Mouse (Mus musculus): Measurements from ENCODE around the gene Prep. TPM values are rescaled to one million over a fixed set of nuclear protein-coding genes. Genes with fewer than 3 reads are reported as not detected.
A peak's percentile ranks its signal among the peaks of the same experiment; 100 is the strongest.

Prep gene
- polyA plus RNA-seq, 1 experiment from 2014 or later = 24.1 TPM

GRCm38 (mm10) chr10:45122476-45122875, 55.5 kb downstream of the Prep start:
- no peak overlapping the region for H3K4me3 ChIP-seq (replicated peaks)
- peaks cover 37% of the 10 kb centered on the region for H3K36me3 ChIP-seq
- H3K9me3 ChIP-seq (replicated peaks) = no peaks in the 10 kb centered on the region
- 75% methylated on average over 5 of the region's 5 CpGs for WGBS
- H3K9ac ChIP-seq (replicated peaks) = no peak overlapping the region
- no peak overlapping the region for H3K27ac ChIP-seq (replicated peaks)
- H3K4me1 ChIP-seq = 0 out of 2 replicates have a peak, but pooled peaks cover under 1% of the 10 kb centered on the region
- no peaks in the 10 kb centered on the region for H3K27me3 ChIP-seq (replicated peaks)
- H3K4me2 ChIP-seq = no peak overlapping the region
- ATAC-seq (ENCODE audit: low FRiP score) = no peak

DNA sequence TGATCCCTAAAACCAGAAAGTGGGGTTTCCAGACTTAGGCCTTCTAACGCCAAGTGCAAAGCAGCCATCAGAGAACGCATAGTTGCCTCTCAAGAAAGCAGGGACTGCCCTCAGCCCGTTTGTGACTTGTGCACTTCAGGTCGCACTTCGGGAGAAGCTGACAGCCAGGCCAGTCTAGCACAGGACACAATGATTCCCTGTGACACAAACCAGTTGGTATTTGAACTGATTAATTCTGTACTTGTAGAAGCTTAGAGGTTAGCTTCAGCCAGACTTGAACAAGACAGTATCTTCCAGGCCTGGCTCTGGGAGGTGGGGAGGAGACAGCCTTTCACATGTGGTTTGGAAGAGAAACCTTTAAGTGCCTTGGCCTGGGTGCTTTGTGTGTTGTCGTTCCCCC, 56.0 kb downstream of the Prep start:
- Histone ChIP-seq H3K9ac (replicated peaks) (no peak overlapping the region), H3K4me2 (no peak overlapping the region), H3K4me1 (0 out of 2 replicates have a peak, but pooled peaks cover 4% of the 10 kb centered on the region), H3K4me3 (replicated peaks) (no peak overlapping the region), H3K27me3 (replicated peaks) (no peaks in the 10 kb centered on the region), H3K9me3 (replicated peaks) (no peaks in the 10 kb centered on the region), H3K36me3 (peaks cover 35% of the 10 kb centered on the region), H3K27ac (replicated peaks) (no peak overlapping the region)
- WGBS = 93% methylated on average over 6 of the region's 6 CpGs
- no peak for ATAC-seq (ENCODE audit: low FRiP score)

DNA sequence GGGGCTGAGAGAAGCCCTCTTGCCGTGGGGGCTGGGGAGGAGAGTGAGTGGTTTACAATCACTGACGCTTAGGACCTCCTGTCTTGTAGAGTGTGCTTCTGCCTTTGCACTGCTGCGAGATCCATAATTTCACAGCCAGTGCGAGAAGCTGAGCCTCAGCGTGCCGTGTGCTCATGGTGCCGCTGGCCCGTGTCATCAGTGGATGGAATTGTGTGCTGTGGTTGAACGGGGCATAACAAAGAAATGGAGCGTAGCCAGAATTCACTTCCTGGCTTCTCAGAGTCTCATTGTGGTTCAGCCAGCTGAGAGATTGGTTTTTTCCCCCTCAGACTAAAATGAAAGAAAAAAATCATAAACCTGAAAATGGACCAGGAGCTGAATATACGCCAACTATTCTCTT, 62.1 kb downstream of the Prep start:
- ATAC-seq (ENCODE audit: low FRiP score) = peak; percentile 59; the same call in 1 of the 2 replicates
- Histone ChIP-seq H3K4me1 (peaks cover 12% of the 10 kb centered on the region), H3K27ac (replicated peaks) (peak overlapping the region; percentile 29), H3K4me2 (peak overlapping the region; percentile 24), H3K27me3 (replicated peaks) (no peaks in the 10 kb centered on the region), H3K36me3 (peaks cover 16% of the 10 kb centered on the region), H3K9me3 (replicated peaks) (no peaks in the 10 kb centered on the region), H3K9ac (replicated peaks) (no peak overlapping the region), H3K4me3 (replicated peaks) (no peak overlapping the region)
- WGBS = 30% methylated on average over 11 of the region's 11 CpGs

GRCm38 (mm10) chr10:45130004-45130403, 63.0 kb downstream of the Prep start:
- no peak for ATAC-seq (ENCODE audit: low FRiP score)
- Histone ChIP-seq H3K4me1 (peaks cover 12% of the 10 kb centered on the region), H3K9me3 (replicated peaks) (no peaks in the 10 kb centered on the region), H3K27ac (replicated peaks) (no peak overlapping the region; the same call in 1 of the 2 replicates), H3K36me3 (peaks cover 14% of the 10 kb centered on the region), H3K9ac (replicated peaks) (no peak overlapping the region), H3K4me3 (replicated peaks) (no peak overlapping the region), H3K27me3 (replicated peaks) (no peaks in the 10 kb centered on the region), H3K4me2 (no peak overlapping the region)
- WGBS = 92% methylated on average over 6 of the region's 6 CpGs

GRCm38 (mm10) chr10:45132371-45132770, 65.4 kb downstream of the Prep start:
- Histone ChIP-seq H3K27ac (replicated peaks) (no peak overlapping the region), H3K36me3 (0 out of 2 replicates have a peak, but pooled peaks cover 3% of the 10 kb centered on the region), H3K4me3 (replicated peaks) (no peak overlapping the region), H3K9me3 (replicated peaks) (no peaks in the 10 kb centered on the region), H3K4me2 (no peak overlapping the region), H3K4me1 (peaks cover 12% of the 10 kb centered on the region), H3K9ac (replicated peaks) (no peak overlapping the region), H3K27me3 (replicated peaks) (no peaks in the 10 kb centered on the region)
- ATAC-seq (ENCODE audit: low FRiP score) = no peak
- WGBS = 75% methylated on average over 4 of the region's 4 CpGs

DNA sequence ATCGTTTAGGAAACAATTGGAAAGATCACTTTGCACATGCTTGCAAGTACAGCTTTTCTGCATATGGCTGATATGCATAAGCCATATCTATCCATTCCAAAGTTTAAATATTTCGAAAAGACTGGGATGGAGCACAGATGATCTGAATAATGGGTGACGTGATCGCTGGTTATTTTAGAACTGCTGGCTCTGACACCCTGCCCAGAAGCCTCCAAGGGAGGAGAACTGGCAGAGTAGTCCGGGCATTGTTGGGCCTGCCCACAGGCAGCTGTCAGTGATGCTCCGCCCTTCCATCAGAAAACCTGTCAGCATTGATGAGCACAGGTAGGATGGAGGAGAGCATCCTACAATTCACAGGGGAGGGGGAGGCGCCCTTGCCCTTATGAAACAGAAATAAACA, 69.8 kb downstream of the Prep start:
- 0 out of 2 replicates have a peak, but pooled peaks cover 3% of the 10 kb centered on the region for H3K36me3 ChIP-seq

GRCm38 (mm10) chr10:45139910-45140309, 72.9 kb downstream of the Prep start:
- ATAC-seq (ENCODE audit: low FRiP score) = no peak
- 41% methylated on average over 4 of the region's 4 CpGs for WGBS
- H3K9me3 ChIP-seq (replicated peaks) = no peaks in the 10 kb centered on the region
- H3K27me3 ChIP-seq (replicated peaks) = no peaks in the 10 kb centered on the region
- no peak overlapping the region for H3K4me3 ChIP-seq (replicated peaks)
- H3K36me3 ChIP-seq = 0 out of 2 replicates have a peak, but pooled peaks cover 3% of the 10 kb centered on the region
- peaks cover 17% of the 10 kb centered on the region for H3K4me1 ChIP-seq
- H3K9ac ChIP-seq (replicated peaks) = no peak overlapping the region
- no peak overlapping the region for H3K4me2 ChIP-seq
- 0 out of 2 replicates have a peak overlapping the region, but pooled peaks have one; percentile 51 for H3K27ac ChIP-seq (replicated peaks)

More for the DNA sequence above, 69.8 kb downstream of the Prep start:
- H3K9me3 ChIP-seq (replicated peaks) = no peaks in the 10 kb centered on the region
- no peak overlapping the region for H3K4me2 ChIP-seq
- H3K4me1 ChIP-seq = peaks cover 17% of the 10 kb centered on the region
- H3K27me3 ChIP-seq (replicated peaks) = no peaks in the 10 kb centered on the region
- H3K4me3 ChIP-seq (replicated peaks) = no peak overlapping the region
- WGBS = 92% methylated on average over 7 of the region's 7 CpGs
- H3K27ac ChIP-seq (replicated peaks) = no peak overlapping the region
- no peak for ATAC-seq (ENCODE audit: low FRiP score)
- H3K9ac ChIP-seq (replicated peaks) = no peak overlapping the region

DNA sequence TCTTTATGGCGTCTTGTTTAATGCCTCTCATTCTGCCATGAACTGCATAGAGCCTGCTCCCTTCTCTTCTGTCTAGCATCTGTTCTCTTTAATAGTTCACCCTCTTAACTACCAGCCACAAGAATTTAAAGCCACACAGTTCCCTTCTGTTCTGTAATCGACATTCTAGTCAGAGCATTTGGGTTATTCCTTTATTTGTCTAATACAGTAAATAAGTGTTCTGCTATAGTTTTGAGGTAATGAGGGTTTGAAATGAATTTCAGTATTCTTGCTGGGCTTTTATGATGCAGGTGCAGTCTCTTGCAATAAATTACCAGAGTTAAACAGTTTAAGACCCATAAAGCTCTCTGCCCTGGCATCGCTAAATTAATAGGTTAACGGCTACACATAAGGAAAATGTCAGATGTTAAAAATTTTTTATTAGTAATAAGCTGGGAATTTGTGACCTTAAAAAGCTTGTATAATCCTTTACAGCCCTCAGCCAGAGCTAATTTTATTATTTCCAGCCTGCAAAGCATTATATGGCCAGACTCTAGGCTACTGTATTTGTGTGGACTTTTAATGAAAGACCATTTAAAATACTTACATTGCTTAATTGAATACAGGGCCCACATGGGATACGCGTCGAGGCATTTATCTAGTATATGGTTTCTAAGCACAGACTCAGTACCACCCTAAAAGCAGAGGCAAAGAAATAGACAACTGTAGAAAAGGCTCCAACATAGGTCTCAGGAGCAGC, 73.6 kb downstream of the Prep start:
- H3K4me1 ChIP-seq = peaks cover 17% of the 10 kb centered on the region
- no peak overlapping the region for H3K4me2 ChIP-seq
- no peak overlapping the region for H3K9ac ChIP-seq (replicated peaks)
- WGBS = 36% methylated on average over 7 of the region's 7 CpGs
- no peaks in the 10 kb centered on the region for H3K36me3 ChIP-seq
- no peaks in the 10 kb centered on the region for H3K9me3 ChIP-seq (replicated peaks)
- no peaks in the 10 kb centered on the region for H3K27me3 ChIP-seq (replicated peaks)
- no peak overlapping the region for H3K27ac ChIP-seq (replicated peaks)
- peak; percentile 30; the same call in 1 of the 2 replicates for ATAC-seq (ENCODE audit: low FRiP score)
- H3K4me3 ChIP-seq (replicated peaks) = no peak overlapping the region

DNA sequence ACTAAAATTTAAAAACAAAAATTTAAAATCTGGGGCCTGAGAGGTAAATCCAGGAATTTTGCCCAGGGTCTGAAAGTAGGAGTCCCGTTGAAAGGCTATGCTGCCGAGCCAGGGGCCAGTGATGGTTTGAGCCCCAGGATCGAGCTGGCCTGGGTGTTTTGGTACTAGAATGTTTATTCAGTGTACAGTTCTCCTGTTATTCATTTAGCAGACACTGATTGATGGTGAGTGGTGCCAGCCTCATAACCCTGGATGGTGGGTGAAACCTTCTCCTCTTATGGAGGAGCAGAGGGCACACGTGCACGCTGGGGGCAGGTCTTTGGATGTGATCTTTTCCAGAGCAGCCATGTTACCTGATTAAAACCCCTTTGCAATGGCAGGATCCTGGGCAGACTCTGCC, 75.4 kb downstream of the Prep start:
- peaks cover 25% of the 10 kb centered on the region for H3K4me1 ChIP-seq
- H3K4me2 ChIP-seq = no peak overlapping the region
- WGBS = 90% methylated on average over 5 of the region's 5 CpGs
- no peaks in the 10 kb centered on the region for H3K36me3 ChIP-seq
- no peak overlapping the region for H3K9ac ChIP-seq (replicated peaks)
- ATAC-seq (ENCODE audit: low FRiP score) = no peak
- no peak overlapping the region for H3K27ac ChIP-seq (replicated peaks)
- H3K9me3 ChIP-seq (replicated peaks) = no peaks in the 10 kb centered on the region
- H3K27me3 ChIP-seq (replicated peaks) = no peaks in the 10 kb centered on the region
- H3K4me3 ChIP-seq (replicated peaks) = no peak overlapping the region

DNA sequence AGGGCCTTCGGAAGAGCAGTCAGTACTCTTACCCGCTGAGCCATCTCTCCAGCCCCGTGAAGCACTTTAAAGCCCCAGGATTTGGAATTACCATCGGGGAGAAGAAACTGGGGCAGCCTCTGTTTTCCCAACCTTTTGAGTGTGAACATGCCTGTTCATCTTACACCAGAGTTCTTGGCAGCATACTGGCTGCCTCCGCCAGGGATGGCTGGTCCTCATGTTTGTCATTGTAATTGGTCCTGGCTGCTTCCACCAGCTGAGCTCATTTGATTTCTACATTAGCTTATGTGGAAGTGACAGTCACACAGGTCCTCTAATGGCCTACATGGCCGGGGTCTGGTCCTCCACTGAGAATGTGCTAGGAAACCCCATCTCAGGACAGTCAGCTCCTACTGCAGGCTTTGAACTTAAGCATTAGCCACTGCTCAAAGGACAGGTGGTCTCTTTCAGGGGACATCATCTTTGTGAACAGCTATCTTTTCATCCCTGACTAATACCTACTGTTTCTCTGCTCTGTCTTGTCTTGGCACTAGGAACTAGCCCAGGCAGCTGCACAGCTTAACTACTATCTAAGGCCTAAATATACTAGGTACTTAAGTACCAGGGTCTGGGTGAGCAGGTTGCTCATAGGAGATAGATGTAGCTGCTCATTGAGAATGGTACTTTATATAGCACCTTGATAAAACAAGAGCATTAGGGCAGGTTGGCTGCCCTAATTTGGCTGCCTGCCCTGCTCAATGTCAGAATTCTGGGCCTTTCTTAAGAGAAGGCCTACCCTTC, 77.2 kb downstream of the Prep start:
- H3K27ac ChIP-seq (replicated peaks) = no peak overlapping the region
- ATAC-seq (ENCODE audit: low FRiP score) = no peak
- no peak overlapping the region for H3K9ac ChIP-seq (replicated peaks)
- WGBS = 87% methylated on average over 6 of the region's 6 CpGs
- peaks cover 6% of the 10 kb centered on the region; the same call in 1 of the 2 replicates for H3K36me3 ChIP-seq
- H3K27me3 ChIP-seq (replicated peaks) = no peaks in the 10 kb centered on the region
- H3K9me3 ChIP-seq (replicated peaks) = no peaks in the 10 kb centered on the region
- no peak overlapping the region for H3K4me3 ChIP-seq (replicated peaks)
- no peak overlapping the region for H3K4me2 ChIP-seq
- peaks cover 25% of the 10 kb centered on the region for H3K4me1 ChIP-seq

- Histone ChIP-seq H3K4me3 (replicated peaks) (no peak overlapping the region), H3K27me3 (replicated peaks) (no peaks in the 10 kb centered on the region), H3K9ac (replicated peaks) (no peak overlapping the region), H3K4me1 (peaks cover 15% of the 10 kb centered on the region), H3K4me2 (no peak overlapping the region), H3K36me3 (peaks cover 9% of the 10 kb centered on the region; the same call in 1 of the 2 replicates), H3K9me3 (replicated peaks) (no peaks in the 10 kb centered on the region), H3K27ac (replicated peaks) (0 out of 2 replicates have a peak overlapping the region, but pooled peaks have one; percentile 4)
- ATAC-seq (ENCODE audit: low FRiP score) = no peak
- WGBS = 26% methylated on average over 6 of the region's 6 CpGs
Measured at GRCm38 (mm10) chr10:45146821-45147220, 79.8 kb downstream of the Prep start.

All from neural tube, embryonic 15.5 days (tissue).